Mouse (Mus musculus) testis, adult 2 months (tissue): ENCODE results near the gene Trip6.

Source experiments
- CTCF ChIP-seq: fragments of 200-500 bp; IDR thresholded peaks from 2 replicates; pipeline ENCODE4 v1.5.1; 2012; ENCODE audit warnings: low read depth, mild to moderate bottlenecking, inconsistent platforms, low read length, moderate library complexity; ENCODE audit not compliant: control insufficient read depth, insufficient read depth, insufficient replicate concordance
- POLR2A ChIP-seq: fragments of 200-500 bp; IDR thresholded peaks from 2 replicates; pipeline ENCODE4 v1.6.1; 2012; ENCODE audit warnings: low read depth, mild to moderate bottlenecking, inconsistent platforms, low read length, moderate library complexity; ENCODE audit not compliant: control insufficient read depth

GRCm38 (mm10) chr5:137297126-137297525 lies 17.1 kb downstream of the Trip6 start:
- TF ChIP-seq POLR2A: no peak
- no peak for TF ChIP-seq CTCF
